Mouse (Mus musculus) kidney, adult 2 months (tissue): ENCODE measurements around the gene Eed.

Experiments
- CTCF ChIP-seq: fragments of 200-500 bp; conservative IDR thresholded peaks from 2 replicates; pipeline ENCODE4 v1.5.1; 2011; ENCODE audit warnings: low read depth, mild to moderate bottlenecking, control low read depth, low read length, moderate library complexity, mixed read lengths; ENCODE audit not compliant: insufficient read depth, insufficient read length
- POLR2A ChIP-seq: fragments of 200-500 bp; IDR thresholded peaks from one replicate; pipeline ENCODE4 v1.6.1; 2011; ENCODE audit warnings: low read depth, low read length, control low read depth

- TF ChIP-seq POLR2A (no peak), CTCF (no peak)
Measured at GRCm38 (mm10) chr7:89940571-89941463, 40.0 kb downstream of the Eed start, which contains the start of gene Hikeshi.
